Mouse (Mus musculus) bone marrow, adult 2 months (tissue): ENCODE measurements around the gene Dnajc25. TPM values are rescaled to one million over a fixed set of nuclear protein-coding genes. Genes with fewer than 3 reads are reported as not detected.

Experiments used
- H3K27ac ChIP-seq: fragments of 200-500 bp; 2 replicates; pipeline ENCODE4 v1.5.1; 2012; ENCODE audit warnings: low read depth, mild to moderate bottlenecking, control low read depth, inconsistent platforms, low read length; ENCODE audit not compliant: control insufficient read depth, poor library complexity, insufficient read depth
- H3K4me1 ChIP-seq: fragments of 200-500 bp; 2 replicates; pipeline ENCODE4 v1.6.1; 2011; ENCODE audit warnings: low read length; ENCODE audit not compliant: control insufficient read depth, insufficient read depth
- H3K4me3 ChIP-seq: fragments of 200-500 bp; replicated peaks from 2 replicates; pipeline ENCODE3; 2011; ENCODE audit warnings: mild to moderate bottlenecking, low read depth, low read length, control low read depth; ENCODE audit not compliant: control insufficient read depth
- CTCF ChIP-seq: fragments of 200-500 bp; IDR thresholded peaks from 2 replicates; pipeline ENCODE4 v1.5.1; 2011; ENCODE audit warnings: low read length, control low read depth; ENCODE audit not compliant: control insufficient read depth, insufficient read depth
- POLR2A ChIP-seq: fragments of 200-500 bp; IDR thresholded peaks from 2 replicates; pipeline ENCODE4 v1.6.1; 2011; ENCODE audit warnings: low read depth, mild to moderate bottlenecking, control low read depth, low read length, borderline replicate concordance; ENCODE audit not compliant: control insufficient read depth
- WGBS: fragments of 180-500 bp; shearing (Covaris S2); methylation state at CpG from one replicate; pipeline ENCODE4 v1.1.7; 2018; 5-methylcytosine and 5-hydroxymethylcytosine counted together
- polyA plus RNA-seq: library from polyadenylated mRNA; stranded (reverse); fragments of >200 nt; gene quantifications from 2 replicates; pipeline ENCODE4 v1.2.4, GENCODE M21; 2011; ENCODE audit warnings: low replicate concordance; ENCODE audit not compliant: missing spikeins, insufficient read depth, insufficient read length

Gene Dnajc25
- polyA plus RNA-seq, result 6.9 and 7.3 TPM in 2 replicates

- Histone ChIP-seq H3K4me1 (no peaks in the 10 kb centered on the region), H3K4me3 (no peak within 1 kb of the TSS), H3K27ac (no peak within 1 kb of the TSS)
- TF ChIP-seq CTCF (no peak), POLR2A (no peak)
- WGBS, result 83% methylated on average over 4 of the region's 4 CpGs
These were observed at the start of gene Dnajc25 for GRCm38 (mm10) chr4:58994762-58995161. Gene Dnajc25 (plus strand): TSS chr4:58995062.

GRCm38 (mm10) chr4:58948391-58948790 lies 46.5 kb upstream of the Dnajc25 start:
- 80% methylated on average over 4 of the region's 4 CpGs for WGBS
- TF ChIP-seq POLR2A (no peak), CTCF (no peak)
- H3K4me3 ChIP-seq, result no peak overlapping the region
- H3K4me1 ChIP-seq, result no peaks in the 10 kb centered on the region; the same call in 1 of the 2 replicates
- H3K27ac ChIP-seq, result no peak overlapping the region

- whole genome bisulfite sequencing, result 88% methylated on average over 11 of the region's 11 CpGs
- Histone ChIP-seq H3K4me3 (no peak overlapping the region), H3K27ac (no peak overlapping the region), H3K4me1 (no peaks in the 10 kb centered on the region)
- TF ChIP-seq POLR2A (no peak), CTCF (no peak)
These were observed 42.2 kb upstream of the Dnajc25 start for GRCm38 (mm10) chr4:58952630-58953029.

- H3K27ac ChIP-seq, result no peak overlapping the region
- H3K4me1 ChIP-seq, result no peaks in the 10 kb centered on the region
- no peak for TF ChIP-seq POLR2A
- TF ChIP-seq CTCF, result no peak
- no peak overlapping the region for H3K4me3 ChIP-seq
- 76% methylated on average over 15 of the region's 15 CpGs for WGBS
These were observed 33.1 kb upstream of the Dnajc25 start for GRCm38 (mm10) chr4:58961719-58962118.

GRCm38 (mm10) chr4:58963271-58963670 lies 31.6 kb upstream of the Dnajc25 start:
- WGBS, result 89% methylated on average over 4 of the region's 4 CpGs
- Histone ChIP-seq H3K4me1 (no peaks in the 10 kb centered on the region), H3K4me3 (no peak overlapping the region), H3K27ac (no peak overlapping the region)
- no peak for TF ChIP-seq POLR2A
- TF ChIP-seq CTCF, result no peak

- TF ChIP-seq POLR2A (no peak), CTCF (no peak)
- 76% methylated on average over 1 of the region's 1 CpGs for WGBS
- H3K27ac ChIP-seq, result no peak overlapping the region
- no peaks in the 10 kb centered on the region for H3K4me1 ChIP-seq
- H3K4me3 ChIP-seq, result no peak overlapping the region
These were observed 29.7 kb upstream of the Dnajc25 start for GRCm38 (mm10) chr4:58965136-58965535.

GRCm38 (mm10) chr4:58970678-58971077 lies 24.2 kb upstream of the Dnajc25 start:
- Histone ChIP-seq H3K27ac (no peak overlapping the region), H3K4me3 (no peak overlapping the region), H3K4me1 (no peaks in the 10 kb centered on the region; the same call in 1 of the 2 replicates)
- TF ChIP-seq POLR2A (no peak), CTCF (no peak)
- 60% methylated on average over 4 of the region's 4 CpGs for WGBS

- TF ChIP-seq CTCF, result no peak
- TF ChIP-seq POLR2A, result no peak
- WGBS, result 91% methylated on average over 5 of the region's 5 CpGs
- Histone ChIP-seq H3K4me3 (no peak overlapping the region), H3K27ac (no peak overlapping the region), H3K4me1 (no peaks in the 10 kb centered on the region; the same call in 1 of the 2 replicates)
These were observed 19.2 kb upstream of the Dnajc25 start for GRCm38 (mm10) chr4:58975711-58976110.

- TF ChIP-seq POLR2A (no peak), CTCF (no peak)
- H3K4me3 ChIP-seq, result no peak overlapping the region
- WGBS, result 90% methylated on average over 6 of the region's 6 CpGs
- peaks cover 1% of the 10 kb centered on the region; the same call in 1 of the 2 replicates for H3K4me1 ChIP-seq
- no peak overlapping the region; the same call in 1 of the 2 replicates for H3K27ac ChIP-seq
These were observed 13.4 kb upstream of the Dnajc25 start for GRCm38 (mm10) chr4:58981421-58981820.
